Mouse (Mus musculus) neural tube, embryonic 13.5 days (tissue): Measurements from ENCODE around the gene 4933405L10Rik. TPM values are rescaled to one million over a fixed set of nuclear protein-coding genes. Genes with fewer than 3 reads are reported as not detected.
A peak's percentile ranks its signal among the peaks of the same experiment; 100 is the strongest.

Experiments
- ATAC-seq: fragments of 200-750 bp; cut with Nextera tagmentation; 2 replicates; pipeline ENCODE4 v1.8.0; 2017; ENCODE audit warnings: low read depth, mild to moderate bottlenecking, moderate TSS enrichment, moderate library complexity
- H3K27ac ChIP-seq: fragments of 300-500 bp; sonication (generic); replicated peaks from 2 replicates; pipeline ENCODE4 v1.5.1; 2015; ENCODE audit warnings: moderate library complexity, mild to moderate bottlenecking, inconsistent platforms
- H3K27me3 ChIP-seq: fragments of 300-500 bp; sonication (generic); 2 replicates; pipeline ENCODE4 v1.6.1; 2015; ENCODE audit warnings: mild to moderate bottlenecking, inconsistent platforms
- H3K36me3 ChIP-seq: fragments of 300-500 bp; sonication (generic); 2 replicates; pipeline ENCODE4 v1.6.1; 2015; ENCODE audit warnings: mild to moderate bottlenecking, inconsistent platforms
- H3K4me1 ChIP-seq: fragments of 300-500 bp; sonication (generic); replicated peaks from 2 replicates; pipeline ENCODE4 v1.6.1; 2015; ENCODE audit warnings: inconsistent platforms
- H3K4me2 ChIP-seq: fragments of 300-500 bp; sonication (generic); 2 replicates; pipeline ENCODE4 v1.6.1; 2015; ENCODE audit warnings: inconsistent platforms, mild to moderate bottlenecking, moderate library complexity
- H3K4me3 ChIP-seq: fragments of 300-500 bp; sonication (generic); 2 replicates; pipeline ENCODE4 v1.5.1; 2015; ENCODE audit warnings: mild to moderate bottlenecking, inconsistent platforms
- H3K9ac ChIP-seq: fragments of 300-500 bp; sonication (generic); 2 replicates; pipeline ENCODE4 v1.6.1; 2015; ENCODE audit warnings: moderate library complexity, mild to moderate bottlenecking, inconsistent platforms
- H3K9me3 ChIP-seq: fragments of 300-500 bp; sonication (generic); 2 replicates; pipeline ENCODE4 v1.6.1; 2016; ENCODE audit warnings: inconsistent platforms
- WGBS: fragments of 180-500 bp; shearing (Covaris S2); methylation state at CpG from one replicate; pipeline ENCODE4 v1.1.7; 2015; 5-methylcytosine and 5-hydroxymethylcytosine counted together
- polyA plus RNA-seq: library from polyadenylated mRNA; unstranded; fragments of >200 nt; fragmentation: Nextera tagmentation; extraction: Ambion mirVana; gene quantifications from 2 replicates; pipeline ENCODE4 v1.2.1, GENCODE M21; 2015

4933405L10Rik gene
- polyA plus RNA-seq, 1 experiment from 2014 or later: not detected

DNA sequence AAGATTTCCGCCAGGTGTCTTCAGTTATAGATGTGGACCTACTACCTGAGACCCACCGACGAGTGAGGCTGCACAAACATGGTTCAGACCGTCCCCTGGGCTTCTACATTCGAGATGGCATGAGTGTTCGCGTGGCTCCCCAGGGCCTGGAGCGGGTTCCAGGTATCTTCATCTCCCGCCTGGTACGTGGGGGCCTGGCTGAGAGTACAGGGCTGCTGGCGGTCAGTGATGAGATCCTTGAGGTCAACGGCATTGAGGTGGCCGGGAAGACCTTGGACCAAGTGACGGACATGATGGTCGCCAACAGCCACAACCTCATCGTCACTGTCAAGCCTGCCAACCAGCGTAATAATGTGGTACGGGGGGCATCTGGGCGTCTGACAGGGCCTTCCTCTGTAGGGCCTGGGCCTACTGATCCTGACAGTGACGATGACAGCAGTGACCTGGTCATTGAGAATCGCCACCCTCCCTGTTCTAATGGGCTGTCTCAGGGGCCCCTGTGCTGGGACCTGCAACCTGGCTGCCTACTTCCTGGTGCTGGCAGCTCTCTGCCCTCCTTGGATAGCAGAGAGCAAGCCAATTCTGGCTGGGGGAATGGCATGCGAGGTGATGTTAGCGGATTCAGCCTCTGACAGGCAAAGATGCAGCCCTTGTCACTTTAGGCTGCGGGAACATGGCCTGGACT is 4.6 kb upstream of the 4933405L10Rik start:
- no peak overlapping the region for H3K9ac ChIP-seq
- H3K9me3 ChIP-seq: no peaks in the 10 kb centered on the region

DNA sequence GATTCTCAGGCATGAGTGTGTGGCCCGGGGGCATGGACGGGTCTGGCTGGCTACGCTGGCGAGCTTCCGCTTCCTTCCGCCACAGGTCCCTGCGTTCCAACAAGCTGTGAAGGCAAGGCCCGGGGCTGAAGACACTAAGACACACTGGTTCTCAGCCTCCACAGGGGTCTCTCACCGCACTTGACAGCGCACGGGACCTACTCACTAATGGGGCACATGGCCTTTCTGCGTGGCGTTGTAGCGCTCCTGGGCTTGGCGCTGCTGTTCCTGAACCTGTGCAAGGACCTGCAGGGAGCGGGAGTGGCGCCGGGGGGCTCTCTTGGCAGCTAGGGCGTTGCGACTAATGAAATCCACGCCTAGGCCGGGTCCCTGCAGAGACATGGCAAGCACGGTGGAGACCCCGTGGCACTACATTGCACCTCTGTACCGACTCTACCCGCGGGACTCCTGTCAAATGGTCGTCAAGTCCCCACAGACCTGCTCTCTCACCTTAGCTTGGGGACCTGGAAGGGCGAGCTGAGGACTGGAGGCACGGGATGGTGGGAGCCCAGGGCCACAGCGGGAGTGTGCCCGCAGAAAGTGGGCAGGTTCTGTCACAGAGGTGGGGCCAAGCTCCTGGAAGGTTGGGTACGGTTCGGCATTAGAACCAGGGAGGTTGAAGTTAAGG is 3.2 kb upstream of the 4933405L10Rik start:
- WGBS: 95% methylated on average over 34 of the region's 34 CpGs
- Histone ChIP-seq H3K36me3 (peaks cover 16% of the 10 kb centered on the region), H3K27ac (no peak overlapping the region), H3K9me3 (no peaks in the 10 kb centered on the region), H3K4me1 (peaks cover 44% of the 10 kb centered on the region), H3K4me3 (no peak overlapping the region), H3K4me2 (no peak overlapping the region), H3K27me3 (no peaks in the 10 kb centered on the region), H3K9ac (no peak overlapping the region)
- ATAC-seq: no peak

More for the DNA sequence above, 4.6 kb upstream of the 4933405L10Rik start:
- H3K4me2 ChIP-seq: peak overlapping the region; percentile 96; the same call in 1 of the 2 replicates
- H3K36me3 ChIP-seq: peaks cover 27% of the 10 kb centered on the region
- no peak overlapping the region for H3K27ac ChIP-seq
- H3K27me3 ChIP-seq: no peaks in the 10 kb centered on the region
- no peak for ATAC-seq
- 91% methylated on average over 24 of the region's 24 CpGs for WGBS
- peaks cover 40% of the 10 kb centered on the region for H3K4me1 ChIP-seq
- H3K4me3 ChIP-seq: no peak overlapping the region

DNA sequence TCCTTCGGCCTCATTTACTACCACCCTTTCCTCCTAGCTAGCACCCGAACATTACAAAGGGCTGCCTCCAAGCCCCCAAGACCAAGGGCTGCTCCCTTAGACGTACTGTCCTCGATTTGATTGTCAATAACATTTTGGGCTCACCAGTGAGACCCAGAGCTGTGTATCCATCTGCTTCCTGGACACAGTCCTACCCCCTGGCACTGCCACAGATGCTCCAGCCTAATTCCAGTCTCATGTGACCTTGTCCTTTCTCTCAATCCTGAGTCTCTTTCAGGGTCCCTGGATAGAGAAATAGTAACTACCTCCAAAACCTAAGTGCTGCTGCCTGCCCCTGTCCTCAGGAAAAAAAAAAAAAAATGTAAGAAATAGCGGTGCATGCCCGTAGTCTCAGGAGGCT is 2.5 kb upstream of the 4933405L10Rik start:
- WGBS: 87% methylated on average over 6 of the region's 6 CpGs
- Histone ChIP-seq H3K27ac (no peak overlapping the region), H3K9ac (no peak overlapping the region), H3K36me3 (peaks cover 16% of the 10 kb centered on the region), H3K4me2 (no peak overlapping the region), H3K4me1 (peaks cover 37% of the 10 kb centered on the region), H3K9me3 (no peaks in the 10 kb centered on the region), H3K27me3 (no peaks in the 10 kb centered on the region), H3K4me3 (no peak overlapping the region)
- ATAC-seq: no peak

DNA sequence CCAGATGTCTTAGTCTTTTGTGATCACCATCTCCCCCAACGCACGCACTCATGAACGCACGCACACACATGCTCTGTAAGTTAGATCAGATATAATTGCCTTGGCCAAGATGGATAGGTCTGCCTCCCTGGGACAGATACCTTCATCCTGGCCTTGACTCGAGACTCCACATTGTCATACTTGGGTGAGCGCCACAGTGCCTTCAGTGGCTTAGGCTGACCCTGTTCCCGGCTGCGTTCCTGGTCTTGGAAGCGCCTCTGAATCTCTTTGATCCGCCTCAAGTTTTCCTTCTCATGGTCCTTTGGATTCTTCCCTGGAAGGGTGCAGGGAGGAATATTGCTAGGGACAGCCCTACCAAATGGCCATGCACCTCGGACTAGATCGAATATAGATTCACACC is 1.0 kb upstream of the 4933405L10Rik start:
- Histone ChIP-seq H3K4me1 (peaks cover 31% of the 10 kb centered on the region), H3K4me3 (0 out of 2 replicates have a peak overlapping the region, but pooled peaks have one; percentile 52), H3K9me3 (no peaks in the 10 kb centered on the region), H3K4me2 (peak overlapping the region; percentile 97), H3K36me3 (peaks cover 16% of the 10 kb centered on the region), H3K27me3 (no peaks in the 10 kb centered on the region), H3K27ac (no peak overlapping the region), H3K9ac (no peak overlapping the region)
- no peak for ATAC-seq
- WGBS: 83% methylated on average over 12 of the region's 12 CpGs

DNA sequence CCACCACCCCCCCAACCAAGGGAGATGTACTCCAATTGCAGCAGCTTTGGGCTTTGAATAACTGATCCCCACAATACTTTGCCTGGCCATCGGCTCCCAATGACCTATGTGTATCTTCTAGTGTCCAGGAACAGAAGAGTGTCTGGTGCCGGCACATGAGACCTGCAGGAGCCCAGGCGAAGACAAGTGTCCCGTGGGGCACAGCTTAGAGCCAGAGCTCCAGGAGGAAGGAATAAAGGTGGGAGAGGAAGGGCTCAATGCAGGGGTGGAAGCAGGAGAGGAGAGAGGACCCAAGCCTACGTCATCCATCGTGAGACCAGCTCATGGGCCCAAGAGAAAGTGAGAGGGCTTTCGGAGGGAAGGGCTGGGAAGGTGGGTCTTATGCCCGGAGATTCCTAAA is 1.2 kb downstream of the 4933405L10Rik start:
- Histone ChIP-seq H3K27ac (no peak overlapping the region), H3K4me2 (no peak overlapping the region; the same call in 1 of the 2 replicates), H3K9ac (no peak overlapping the region), H3K9me3 (no peaks in the 10 kb centered on the region), H3K27me3 (no peaks in the 10 kb centered on the region), H3K36me3 (peaks cover 9% of the 10 kb centered on the region), H3K4me1 (peaks cover 20% of the 10 kb centered on the region), H3K4me3 (no peak overlapping the region)
- 93% methylated on average over 8 of the region's 8 CpGs for WGBS
- ATAC-seq: no peak

DNA sequence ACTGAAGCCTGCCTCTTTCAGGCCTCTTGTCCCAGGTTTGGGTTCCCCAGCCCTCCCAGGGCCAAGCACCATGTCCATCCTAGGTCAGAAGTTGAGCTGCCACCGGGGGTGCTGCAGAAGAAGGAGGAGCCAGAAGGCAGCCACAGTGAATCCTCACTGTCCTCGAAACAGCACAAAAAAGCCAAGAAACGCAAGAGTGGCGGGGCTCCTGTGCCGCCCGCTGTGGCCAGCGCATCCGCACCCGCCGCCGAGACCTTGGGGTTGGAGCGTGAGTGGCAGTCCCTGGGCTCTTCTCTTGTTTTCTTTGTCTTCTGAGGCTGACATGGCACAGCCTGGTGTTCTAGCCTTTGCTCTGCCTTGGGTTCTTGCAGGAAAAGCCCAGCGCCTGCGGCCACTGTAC is 1.9 kb downstream of the 4933405L10Rik start:
- ATAC-seq: no peak
- H3K27me3 ChIP-seq: no peaks in the 10 kb centered on the region
- WGBS: 82% methylated on average over 14 of the region's 14 CpGs
- H3K4me2 ChIP-seq: no peak overlapping the region
- H3K36me3 ChIP-seq: peaks cover 3% of the 10 kb centered on the region; the same call in 1 of the 2 replicates
- H3K4me1 ChIP-seq: peaks cover 20% of the 10 kb centered on the region
- no peak overlapping the region for H3K9ac ChIP-seq
- no peaks in the 10 kb centered on the region for H3K9me3 ChIP-seq
- H3K27ac ChIP-seq: no peak overlapping the region
- H3K4me3 ChIP-seq: no peak overlapping the region

DNA sequence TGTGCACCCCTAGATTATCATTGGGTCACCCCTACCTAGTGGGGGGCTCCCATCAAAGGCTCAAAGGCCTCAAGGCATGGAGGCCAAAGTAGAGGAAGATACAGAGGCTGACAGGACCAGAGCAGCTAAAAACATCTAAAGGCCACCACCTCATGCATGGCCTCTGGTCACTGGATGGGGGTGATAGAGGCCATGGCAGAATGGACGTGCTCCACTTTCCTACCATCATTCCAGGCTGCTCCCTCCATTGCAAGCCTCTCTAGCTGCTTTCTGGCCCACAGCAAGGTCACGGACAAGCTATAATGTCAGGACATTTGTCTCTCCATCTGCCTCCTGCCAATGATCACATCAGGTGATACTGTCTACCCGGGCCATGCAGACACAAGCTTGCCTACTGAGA is 4.8 kb downstream of the 4933405L10Rik start:
- no peaks in the 10 kb centered on the region for H3K27me3 ChIP-seq
- no peaks in the 10 kb centered on the region for H3K9me3 ChIP-seq

DNA sequence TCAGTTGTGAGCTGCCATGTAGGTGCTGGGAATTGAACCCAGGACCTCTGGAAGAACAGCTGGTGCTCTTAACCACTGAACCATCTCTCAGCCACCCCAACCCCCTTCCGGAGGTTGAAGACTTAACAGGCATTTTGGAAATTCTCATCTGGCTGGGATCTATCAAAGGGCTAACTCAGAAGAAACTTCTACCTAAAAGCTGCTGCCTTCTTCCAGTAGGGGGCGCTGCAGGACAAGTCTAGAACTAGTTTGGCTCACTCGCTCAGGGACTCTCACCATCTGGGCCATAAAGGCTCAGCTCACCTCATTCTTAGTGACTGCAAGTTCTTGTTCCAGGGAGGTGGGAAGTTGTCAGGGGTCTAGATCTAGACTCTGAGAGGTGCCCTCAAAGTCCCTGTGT is 6.7 kb downstream of the 4933405L10Rik start:
- no peak overlapping the region for H3K9ac ChIP-seq
- no peak overlapping the region for H3K27ac ChIP-seq
- H3K9me3 ChIP-seq: no peaks in the 10 kb centered on the region
- no peak for ATAC-seq
- H3K36me3 ChIP-seq: peaks cover 26% of the 10 kb centered on the region
- H3K4me1 ChIP-seq: no peaks in the 10 kb centered on the region
- WGBS: 9% methylated on average over 3 of the region's 3 CpGs
- no peaks in the 10 kb centered on the region for H3K27me3 ChIP-seq
- no peak overlapping the region for H3K4me2 ChIP-seq
- no peak overlapping the region for H3K4me3 ChIP-seq

More for the DNA sequence above, 4.8 kb downstream of the 4933405L10Rik start:
- H3K36me3 ChIP-seq: peaks cover 24% of the 10 kb centered on the region
- H3K4me3 ChIP-seq: no peak overlapping the region
- WGBS: 86% methylated on average over 3 of the region's 3 CpGs
- no peak overlapping the region for H3K9ac ChIP-seq
- no peak overlapping the region for H3K4me2 ChIP-seq
- H3K27ac ChIP-seq: no peak overlapping the region
- ATAC-seq: no peak
- peaks cover 9% of the 10 kb centered on the region for H3K4me1 ChIP-seq

DNA sequence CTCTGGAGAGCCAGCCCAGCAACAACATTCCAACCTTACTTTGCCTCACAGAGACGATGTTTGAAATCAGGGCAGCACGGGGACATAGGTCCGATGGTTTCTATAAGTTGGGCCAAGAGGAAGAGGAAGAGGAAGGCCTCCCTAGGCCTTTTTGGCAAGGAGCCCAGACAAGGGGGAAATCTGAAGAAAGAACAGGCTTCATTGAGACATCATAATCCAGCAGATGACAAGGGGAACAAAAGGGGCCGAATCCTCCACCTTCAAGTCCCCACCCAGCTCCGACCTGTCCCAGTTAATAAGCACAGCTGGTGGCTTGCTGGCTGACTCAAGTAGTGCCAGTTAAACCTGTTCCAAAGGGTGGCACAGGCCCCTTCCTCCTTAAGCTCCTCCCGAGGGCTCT is 7.6 kb downstream of the 4933405L10Rik start:
- Histone ChIP-seq H3K4me3 (no peak overlapping the region), H3K4me1 (no peaks in the 10 kb centered on the region), H3K27ac (no peak overlapping the region), H3K36me3 (peaks cover 30% of the 10 kb centered on the region), H3K4me2 (no peak overlapping the region), H3K9ac (no peak overlapping the region), H3K27me3 (no peaks in the 10 kb centered on the region), H3K9me3 (no peaks in the 10 kb centered on the region)
- no peak for ATAC-seq
- WGBS: 80% methylated on average over 6 of the region's 6 CpGs

DNA sequence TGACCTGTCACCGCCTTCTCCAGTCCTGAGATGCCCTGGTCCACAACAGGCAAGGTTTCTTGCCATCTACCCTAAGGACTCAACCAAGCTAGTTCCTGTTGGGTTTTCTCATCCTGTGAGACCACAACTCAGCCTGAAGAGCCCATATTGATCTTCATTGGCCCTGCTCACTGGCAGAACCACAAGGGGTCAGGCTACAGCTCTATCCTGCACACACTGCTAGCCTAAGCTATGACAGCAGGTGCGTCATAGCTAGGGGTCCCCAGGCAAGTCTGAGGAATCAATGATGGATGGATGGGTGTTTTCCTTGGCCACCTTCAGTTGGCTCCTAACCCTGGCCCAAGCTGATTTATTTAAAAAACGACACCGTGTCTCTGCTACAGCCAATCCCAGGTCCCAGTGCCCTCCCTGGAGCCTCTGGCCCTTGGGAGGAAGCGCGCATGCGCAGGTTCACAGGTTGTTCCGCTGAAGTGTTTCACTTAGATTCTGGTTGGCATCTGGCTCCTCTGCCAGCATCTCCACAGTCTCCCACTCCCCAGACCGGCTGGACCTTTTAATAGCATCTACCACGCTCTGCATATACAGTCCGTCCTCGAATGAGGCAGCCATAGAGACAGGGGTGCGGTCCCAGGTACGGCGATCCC is 9.0 kb downstream of the 4933405L10Rik start:
- no peaks in the 10 kb centered on the region for H3K27me3 ChIP-seq
- H3K4me2 ChIP-seq: no peak overlapping the region
- whole genome bisulfite sequencing: 93% methylated on average over 15 of the region's 15 CpGs
- no peak for ATAC-seq
- H3K4me3 ChIP-seq: no peak overlapping the region
- peaks cover 38% of the 10 kb centered on the region for H3K36me3 ChIP-seq
- no peaks in the 10 kb centered on the region for H3K9me3 ChIP-seq
- H3K4me1 ChIP-seq: no peaks in the 10 kb centered on the region
- H3K27ac ChIP-seq: no peak overlapping the region
- no peak overlapping the region for H3K9ac ChIP-seq

DNA sequence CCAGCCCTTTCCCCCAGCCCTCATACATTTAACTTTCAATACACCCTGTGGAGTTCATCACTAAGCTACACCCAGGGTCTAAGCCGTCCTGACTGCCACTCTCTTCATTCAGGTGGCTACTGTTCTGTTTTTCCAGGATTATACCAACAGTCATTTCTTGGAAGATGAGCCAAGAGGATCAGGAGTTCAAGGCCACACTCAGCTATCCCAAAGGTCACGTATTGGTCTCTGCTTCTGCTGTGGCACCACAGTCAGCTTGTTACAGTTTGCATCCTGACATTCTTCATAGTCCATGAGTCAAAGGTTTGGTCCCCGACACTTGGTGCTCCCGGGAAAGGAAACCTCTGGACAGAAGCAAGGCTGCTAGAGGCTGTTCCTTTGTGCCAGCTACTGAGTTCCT is 12.2 kb downstream of the 4933405L10Rik start:
- H3K9ac ChIP-seq: no peak overlapping the region
- 86% methylated on average over 4 of the region's 4 CpGs for WGBS
- no peaks in the 10 kb centered on the region for H3K4me1 ChIP-seq
- H3K36me3 ChIP-seq: peaks cover 55% of the 10 kb centered on the region
- ATAC-seq: no peak
- H3K27ac ChIP-seq: no peak overlapping the region
- no peaks in the 10 kb centered on the region for H3K27me3 ChIP-seq
- H3K4me2 ChIP-seq: no peak overlapping the region
- H3K4me3 ChIP-seq: no peak overlapping the region
- no peaks in the 10 kb centered on the region for H3K9me3 ChIP-seq

DNA sequence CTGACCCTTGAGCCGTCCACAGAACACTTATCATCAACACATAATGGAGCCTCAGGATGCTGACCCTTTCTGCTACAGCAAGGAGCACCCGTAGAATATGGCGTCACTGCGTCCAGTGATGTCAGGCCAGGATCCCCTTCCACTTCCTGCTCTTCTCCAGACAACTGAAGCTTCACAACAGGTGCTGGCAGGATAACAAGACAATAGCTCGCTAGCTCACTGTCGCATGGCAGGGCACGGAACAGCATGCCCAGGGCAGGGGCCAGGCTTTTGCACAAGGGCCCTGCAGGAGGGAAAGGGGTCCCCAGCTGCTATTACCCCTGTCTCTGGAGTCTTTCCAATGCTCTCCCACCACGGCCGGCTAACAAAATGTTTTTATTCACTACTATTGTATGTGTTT is 15.4 kb downstream of the 4933405L10Rik start:
- peaks cover 55% of the 10 kb centered on the region for H3K36me3 ChIP-seq
- H3K4me3 ChIP-seq: no peak overlapping the region
- no peak overlapping the region for H3K4me2 ChIP-seq
- H3K27ac ChIP-seq: no peak overlapping the region
- WGBS: 92% methylated on average over 9 of the region's 9 CpGs
- H3K9ac ChIP-seq: no peak overlapping the region
- no peaks in the 10 kb centered on the region for H3K9me3 ChIP-seq
- no peak for ATAC-seq
- no peaks in the 10 kb centered on the region for H3K4me1 ChIP-seq
- no peaks in the 10 kb centered on the region for H3K27me3 ChIP-seq
